Mouse (Mus musculus): ENCODE measurements around the gene Stag2.

Gene Stag2

DNA sequence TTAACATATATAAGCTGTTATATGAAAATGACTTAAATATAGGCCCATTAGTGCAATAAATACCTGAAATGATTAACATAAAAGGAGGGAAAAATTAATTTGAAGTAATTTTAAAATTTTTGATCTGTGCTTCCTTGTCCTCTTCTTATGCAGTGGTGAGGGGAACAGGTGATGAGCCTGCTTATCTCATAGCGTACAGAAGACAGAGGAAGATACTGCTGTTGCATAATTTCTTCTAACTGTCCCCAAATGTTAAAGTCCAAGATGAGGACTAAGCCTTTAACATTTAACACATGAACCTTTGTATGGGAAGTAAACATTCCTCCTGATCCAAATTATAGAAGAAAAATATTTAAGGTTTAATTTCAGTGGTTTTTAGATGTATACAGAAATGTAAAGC lies 66.6 kb downstream of the Stag2 start:
- DNase-seq (ENCODE audit: low spot score in 2 of 2) = no peak

GRCm38 (mm10) chrX:42250342-42250741 lies 101.2 kb downstream of the Stag2 start:
- DNase-seq (ENCODE audit: low spot score in 2 of 2) = no peak

GRCm38 (mm10) chrX:42272713-42273112 lies 123.6 kb downstream of the Stag2 start:
- no peak for DNase-seq (ENCODE audit: low spot score in 2 of 2)

DNA sequence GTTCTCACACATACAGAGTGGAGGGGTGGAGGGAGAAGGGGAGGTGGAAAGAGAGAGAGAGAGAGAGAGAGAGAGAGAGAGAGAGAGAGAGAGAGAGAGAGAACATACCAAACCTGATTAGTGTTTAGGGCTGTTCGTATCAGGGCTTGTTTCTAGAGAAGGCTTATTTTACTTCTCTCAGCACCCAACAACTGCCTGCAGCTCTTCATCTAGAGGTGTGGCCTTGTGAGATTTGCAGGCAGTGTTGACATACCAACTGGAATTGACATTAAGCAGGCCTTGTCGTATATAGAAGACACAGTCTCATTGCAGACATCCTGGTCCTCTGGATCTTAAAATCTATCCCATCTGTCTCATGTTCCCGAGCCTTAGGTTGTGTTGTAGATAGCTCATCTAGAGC lies 141.1 kb downstream of the Stag2 start:
- no peak for DNase-seq (ENCODE audit: low spot score in 2 of 2)

GRCm38 (mm10) chrX:42315231-42315630 lies 166.1 kb downstream of the Stag2 start:
- no peak for DNase-seq (ENCODE audit: low spot score in 2 of 2)

GRCm38 (mm10) chrX:42320424-42320823 lies 171.3 kb downstream of the Stag2 start:
- no peak for DNase-seq (ENCODE audit: low spot score in 2 of 2)

DNA sequence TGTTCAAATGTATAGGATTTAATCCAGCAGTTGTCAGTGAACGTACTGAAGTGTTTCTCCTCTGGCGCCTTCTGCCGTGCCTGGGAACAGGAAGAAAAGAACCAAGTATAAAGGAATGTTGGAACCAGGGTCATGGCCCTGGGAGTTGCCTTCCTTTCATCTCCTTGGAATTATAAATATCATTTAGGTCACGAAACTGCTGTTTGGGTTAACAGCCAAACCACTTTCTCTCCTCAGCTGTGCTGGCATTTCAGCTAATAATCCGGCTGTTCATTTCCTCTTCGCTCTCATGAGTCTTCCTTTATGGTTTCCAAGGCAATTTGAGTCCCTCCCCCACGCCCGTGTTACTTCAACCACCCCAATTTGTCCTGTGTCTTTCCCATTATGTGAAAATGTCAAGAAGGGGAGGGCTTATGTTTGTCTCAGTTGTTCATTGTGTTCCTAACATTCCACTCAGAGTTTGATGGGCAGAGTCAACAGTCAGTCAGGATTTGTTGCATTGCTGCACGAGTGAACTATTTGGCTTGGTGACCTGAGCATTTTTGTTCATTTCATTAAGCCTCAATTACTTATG lies 172.2 kb downstream of the Stag2 start:
- no peak for DNase-seq (ENCODE audit: low spot score in 2 of 2)

- DNase-seq (ENCODE audit: low spot score in 2 of 2) = no peak
Measured at GRCm38 (mm10) chrX:42324848-42325247, 175.7 kb downstream of the Stag2 start.

All from natural killer cell, adult 2 months (primary cell).